Mouse (Mus musculus): ENCODE data around the gene Jph2.
A peak's percentile ranks its signal among the peaks of the same experiment; 100 is the strongest.

Jph2 gene

GRCm38 (mm10) chr2:163397905-163398304, at the start of gene Jph2:
Gene Jph2 (minus strand): TSS chr2:163397993.
- DNase-seq (ENCODE audit: low spot score in 2 of 2), result peak; percentile 88 to 90

- no peak for DNase-seq (ENCODE audit: low spot score in 2 of 2)
Observed at GRCm38 (mm10) chr2:163447375-163447774, 49.6 kb upstream of the Jph2 start.

GRCm38 (mm10) chr2:163444017-163444416, 46.2 kb upstream of the Jph2 start:
- no peak for DNase-seq (ENCODE audit: low spot score in 2 of 2)

- peak; percentile 51 to 68 for DNase-seq (ENCODE audit: low spot score in 2 of 2)
Observed at GRCm38 (mm10) chr2:163443543-163443942, 45.8 kb upstream of the Jph2 start.

GRCm38 (mm10) chr2:163439488-163439887, 41.7 kb upstream of the Jph2 start:
- DNase-seq (ENCODE audit: low spot score in 2 of 2), result no peak

GRCm38 (mm10) chr2:163438619-163439451, 41.0 kb upstream of the Jph2 start:
- DNase-seq (ENCODE audit: low spot score in 2 of 2), result no peak

- no peak for DNase-seq (ENCODE audit: low spot score in 2 of 2)
Observed at GRCm38 (mm10) chr2:163438246-163438618, 40.4 kb upstream of the Jph2 start, which contains the start of gene Gdap1l1. Gene Gdap1l1 (plus strand): TSS chr2:163438476.

- no peak for DNase-seq (ENCODE audit: low spot score in 2 of 2)
Observed at GRCm38 (mm10) chr2:163437800-163438199, 40.0 kb upstream of the Jph2 start.

- no peak for DNase-seq (ENCODE audit: low spot score in 2 of 2)
Observed at GRCm38 (mm10) chr2:163433971-163434370, 36.2 kb upstream of the Jph2 start.

- no peak for DNase-seq (ENCODE audit: low spot score in 2 of 2)
Observed at GRCm38 (mm10) chr2:163431289-163431688, 33.5 kb upstream of the Jph2 start.

- DNase-seq (ENCODE audit: low spot score in 2 of 2), result peak in 1 of 2 experiments; percentile 30
Observed at GRCm38 (mm10) chr2:163428346-163429011, 30.7 kb upstream of the Jph2 start.

GRCm38 (mm10) chr2:163424597-163424996, 26.8 kb upstream of the Jph2 start, which contains the start of gene Oser1:
Gene Oser1 (minus strand): TSS chr2:163424697.
- DNase-seq (ENCODE audit: low spot score in 2 of 2), result no peak

- DNase-seq (ENCODE audit: low spot score in 2 of 2), result no peak
Observed at GRCm38 (mm10) chr2:163422895-163423660, 25.3 kb upstream of the Jph2 start.

- DNase-seq (ENCODE audit: low spot score in 2 of 2), result no peak
Observed at GRCm38 (mm10) chr2:163420366-163420886, 22.6 kb upstream of the Jph2 start.

GRCm38 (mm10) chr2:163419346-163420045, 21.7 kb upstream of the Jph2 start:
- peak; percentile 100 for DNase-seq (ENCODE audit: low spot score in 2 of 2)

- DNase-seq (ENCODE audit: low spot score in 2 of 2), result peak in 1 of 2 experiments; percentile 35
Observed at GRCm38 (mm10) chr2:163418841-163419345, 21.1 kb upstream of the Jph2 start.

GRCm38 (mm10) chr2:163417830-163418229, 20.0 kb upstream of the Jph2 start:
- no peak for DNase-seq (ENCODE audit: low spot score in 2 of 2)

- no peak for DNase-seq (ENCODE audit: low spot score in 2 of 2)
Observed at GRCm38 (mm10) chr2:163417026-163417425, 19.2 kb upstream of the Jph2 start.

- no peak for DNase-seq (ENCODE audit: low spot score in 2 of 2)
Observed at GRCm38 (mm10) chr2:163412846-163413590, 15.2 kb upstream of the Jph2 start.

GRCm38 (mm10) chr2:163412419-163412818, 14.6 kb upstream of the Jph2 start:
- DNase-seq (ENCODE audit: low spot score in 2 of 2), result no peak
